Mouse (Mus musculus): ENCODE results near the gene Fgfrl1. TPM values are rescaled to one million over a fixed set of nuclear protein-coding genes. Genes with fewer than 3 reads are reported as not detected.

Fgfrl1 gene
- total and polyA plus RNA-seq, 2 experiments from 2014 or later: 7.1 to 17.1 TPM

- no peaks in the 10 kb centered on the region for H3K27me3 ChIP-seq (ENCODE audit: insufficient read depth, low read length)
- no peaks in the 10 kb centered on the region for H3K9me3 ChIP-seq (ENCODE audit: low read length)
- TF ChIP-seq CTCF (IDR thresholded peaks at IDR 0.05; ENCODE audit: low read depth): no peak
- DNase-seq (no peak), ATAC-seq (no peak)
- WGBS: 92% methylated on average over 7 of the region's 7 CpGs
- H3K4me3 ChIP-seq (ENCODE audit: low read depth, low read length): no peak overlapping the region
- H3K4me1 ChIP-seq (ENCODE audit: insufficient read depth): no peaks in the 10 kb centered on the region
- H3K4me2 ChIP-seq (ENCODE audit: low read depth): no peak overlapping the region
- H3K36me3 ChIP-seq (ENCODE audit: insufficient read depth): peaks cover 81% of the 10 kb centered on the region
- H3K9ac ChIP-seq: no peak overlapping the region
- H3K27ac ChIP-seq (ENCODE audit: low read depth, low read length): no peak overlapping the region
Observed at GRCm38 (mm10) chr5:108650341-108650740, 41.8 kb upstream of the Fgfrl1 start.

GRCm38 (mm10) chr5:108651136-108651720 is 41.0 kb upstream of the Fgfrl1 start:
- ATAC-seq: no peak

GRCm38 (mm10) chr5:108651823-108652222 is 40.4 kb upstream of the Fgfrl1 start:
- H3K36me3 ChIP-seq (ENCODE audit: insufficient read depth): peaks cover 85% of the 10 kb centered on the region
- no peak overlapping the region for H3K27ac ChIP-seq (ENCODE audit: low read depth, low read length)
- peak; percentile 45 for DNase-seq
- no peak overlapping the region; the same call in 1 of the 2 replicates for H3K9ac ChIP-seq
- 61% methylated on average over 1 of the region's 1 CpGs for WGBS
- ATAC-seq: peak; percentile 65
- TF ChIP-seq CTCF (IDR thresholded peaks at IDR 0.05; ENCODE audit: low read depth): peak; percentile 77
- no peaks in the 10 kb centered on the region for H3K9me3 ChIP-seq (ENCODE audit: low read length)
- no peak overlapping the region for H3K4me2 ChIP-seq (ENCODE audit: low read depth)
- no peak overlapping the region for H3K4me3 ChIP-seq (ENCODE audit: low read depth, low read length)
- no peaks in the 10 kb centered on the region for H3K27me3 ChIP-seq (ENCODE audit: insufficient read depth, low read length)
- no peaks in the 10 kb centered on the region for H3K4me1 ChIP-seq (ENCODE audit: insufficient read depth)

More at GRCm38 (mm10) chr5:108651136-108651720, 41.0 kb upstream of the Fgfrl1 start:
- Histone ChIP-seq H3K9ac (no peak overlapping the region), H3K4me2 (ENCODE audit: low read depth) (no peak overlapping the region), H3K36me3 (ENCODE audit: insufficient read depth) (peaks cover 84% of the 10 kb centered on the region), H3K27me3 (ENCODE audit: insufficient read depth, low read length) (no peaks in the 10 kb centered on the region), H3K27ac (ENCODE audit: low read depth, low read length) (no peak overlapping the region), H3K4me1 (ENCODE audit: insufficient read depth) (no peaks in the 10 kb centered on the region), H3K9me3 (ENCODE audit: low read length) (no peaks in the 10 kb centered on the region), H3K4me3 (ENCODE audit: low read depth, low read length) (no peak overlapping the region)
- no peak for DNase-seq
- TF ChIP-seq CTCF (IDR thresholded peaks at IDR 0.05; ENCODE audit: low read depth): no peak
- WGBS: 86% methylated on average over 5 of the region's 5 CpGs

GRCm38 (mm10) chr5:108653341-108653740 is 38.8 kb upstream of the Fgfrl1 start:
- no peak overlapping the region for H3K4me2 ChIP-seq (ENCODE audit: low read depth)
- H3K27me3 ChIP-seq (ENCODE audit: insufficient read depth, low read length): no peaks in the 10 kb centered on the region
- no peak for TF ChIP-seq CTCF (IDR thresholded peaks at IDR 0.05; ENCODE audit: low read depth)
- H3K36me3 ChIP-seq (ENCODE audit: insufficient read depth): peaks cover 86% of the 10 kb centered on the region
- no peaks in the 10 kb centered on the region for H3K9me3 ChIP-seq (ENCODE audit: low read length)
- DNase-seq: no peak
- H3K27ac ChIP-seq (ENCODE audit: low read depth, low read length): no peak overlapping the region
- no peak for ATAC-seq
- 89% methylated on average over 6 of the region's 6 CpGs for WGBS
- H3K4me1 ChIP-seq (ENCODE audit: insufficient read depth): no peaks in the 10 kb centered on the region
- H3K4me3 ChIP-seq (ENCODE audit: low read depth, low read length): no peak overlapping the region
- H3K9ac ChIP-seq: no peak overlapping the region

- H3K4me1 ChIP-seq (ENCODE audit: insufficient read depth): peaks cover under 1% of the 10 kb centered on the region; the same call in 1 of the 2 replicates
- H3K9me3 ChIP-seq (ENCODE audit: low read length): no peaks in the 10 kb centered on the region
- no peaks in the 10 kb centered on the region for H3K27me3 ChIP-seq (ENCODE audit: insufficient read depth, low read length)
- peaks cover 75% of the 10 kb centered on the region for H3K36me3 ChIP-seq (ENCODE audit: insufficient read depth)
- no peak overlapping the region for H3K4me3 ChIP-seq (ENCODE audit: low read depth, low read length)
- TF ChIP-seq CTCF (IDR thresholded peaks at IDR 0.05; ENCODE audit: low read depth): no peak
- no peak for DNase-seq
- no peak overlapping the region for H3K4me2 ChIP-seq (ENCODE audit: low read depth)
- 93% methylated on average over 10 of the region's 10 CpGs for WGBS
- H3K27ac ChIP-seq (ENCODE audit: low read depth, low read length): no peak overlapping the region
- ATAC-seq: no peak
- no peak overlapping the region for H3K9ac ChIP-seq
Observed at GRCm38 (mm10) chr5:108654444-108654990, 37.7 kb upstream of the Fgfrl1 start.

- Histone ChIP-seq H3K4me3 (ENCODE audit: low read depth, low read length) (no peak overlapping the region), H3K4me1 (ENCODE audit: insufficient read depth) (peaks cover 8% of the 10 kb centered on the region), H3K4me2 (ENCODE audit: low read depth) (no peak overlapping the region), H3K36me3 (ENCODE audit: insufficient read depth) (peaks cover 67% of the 10 kb centered on the region), H3K27me3 (ENCODE audit: insufficient read depth, low read length) (no peaks in the 10 kb centered on the region), H3K27ac (ENCODE audit: low read depth, low read length) (no peak overlapping the region), H3K9ac (no peak overlapping the region), H3K9me3 (ENCODE audit: low read length) (no peaks in the 10 kb centered on the region)
- DNase-seq (no peak), ATAC-seq (no peak)
- no peak for TF ChIP-seq CTCF (IDR thresholded peaks at IDR 0.05; ENCODE audit: low read depth)
- 96% methylated on average over 9 of the region's 9 CpGs for WGBS
Observed at GRCm38 (mm10) chr5:108655381-108655780, 36.8 kb upstream of the Fgfrl1 start.

GRCm38 (mm10) chr5:108655891-108656650 is 36.1 kb upstream of the Fgfrl1 start:
- H3K27me3 ChIP-seq (ENCODE audit: insufficient read depth, low read length): no peaks in the 10 kb centered on the region
- no peak overlapping the region for H3K4me3 ChIP-seq (ENCODE audit: low read depth, low read length)
- no peak for DNase-seq
- H3K9ac ChIP-seq: no peak overlapping the region
- peaks cover 8% of the 10 kb centered on the region for H3K4me1 ChIP-seq (ENCODE audit: insufficient read depth)
- H3K4me2 ChIP-seq (ENCODE audit: low read depth): no peak overlapping the region
- H3K36me3 ChIP-seq (ENCODE audit: insufficient read depth): peaks cover 60% of the 10 kb centered on the region
- H3K9me3 ChIP-seq (ENCODE audit: low read length): no peaks in the 10 kb centered on the region
- ATAC-seq: no peak
- WGBS: 94% methylated on average over 15 of the region's 15 CpGs
- TF ChIP-seq CTCF (IDR thresholded peaks at IDR 0.05; ENCODE audit: low read depth): no peak
- H3K27ac ChIP-seq (ENCODE audit: low read depth, low read length): no peak overlapping the region
